Mouse (Mus musculus) testis, adult 2 months (tissue): ENCODE measurements around the gene Capn5.

Experiments used
- CTCF ChIP-seq: fragments of 200-500 bp; IDR thresholded peaks from 2 replicates; pipeline ENCODE4 v1.5.1; 2012; ENCODE audit warnings: low read depth, mild to moderate bottlenecking, inconsistent platforms, low read length, moderate library complexity; ENCODE audit not compliant: control insufficient read depth, insufficient read depth, insufficient replicate concordance
- POLR2A ChIP-seq: fragments of 200-500 bp; IDR thresholded peaks from 2 replicates; pipeline ENCODE4 v1.6.1; 2012; ENCODE audit warnings: low read depth, mild to moderate bottlenecking, inconsistent platforms, low read length, moderate library complexity; ENCODE audit not compliant: control insufficient read depth

DNA sequence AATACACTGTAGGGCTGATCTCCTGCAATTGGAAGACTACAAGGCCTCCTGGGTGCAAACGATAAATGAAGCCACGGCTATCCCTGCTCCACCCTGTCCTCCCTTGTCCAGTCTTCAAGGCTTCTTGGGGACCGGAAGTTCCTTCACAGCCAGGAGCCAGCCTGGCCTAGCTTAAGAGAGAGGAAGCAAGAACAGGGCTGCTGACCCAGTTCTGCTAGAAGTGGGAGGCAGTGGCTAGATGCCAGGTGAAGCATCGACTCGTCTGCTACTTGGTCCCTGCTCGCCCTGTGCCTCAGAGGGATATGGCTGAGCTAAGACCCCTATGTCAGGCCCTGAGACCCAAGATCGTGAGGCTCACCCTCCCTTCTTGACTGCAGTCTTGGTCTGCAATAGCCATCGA lies 56.4 kb downstream of the Capn5 start:
- TF ChIP-seq CTCF: no peak
- no peak for TF ChIP-seq POLR2A
